Mouse (Mus musculus) cerebellum, postnatal 25 days (tissue): Measurements from ENCODE around the gene Gm3594.
"Not testable (repeated sequence)": the region's sequence is repeated elsewhere in the genome, so short reads cannot be mapped to it uniquely, and the experiment has no call there.

Experiments
- DNase-seq, 2 experiments: peaks; one replicate each; pipeline ENCODE4 v3.0.0; 2021; ENCODE audit warnings: mixed read lengths in 2 of 2

The Gm3594 gene

GRCm38 (mm10) chr14:6444511-6444910 lies at the start of gene Gm3594:
TSS of gene Gm3594 (minus strand) at chr14:6444611.
- not testable (repeated sequence) for DNase-seq

GRCm38 (mm10) chr14:6486331-6486730 lies 41.9 kb upstream of the Gm3594 start:
- DNase-seq = peak in 1 of 2 experiments; percentile 10

GRCm38 (mm10) chr14:6485541-6485940 lies 41.1 kb upstream of the Gm3594 start:
- DNase-seq = not testable (repeated sequence)

GRCm38 (mm10) chr14:6482126-6482525 lies 37.7 kb upstream of the Gm3594 start:
- DNase-seq = not testable (repeated sequence)

DNA sequence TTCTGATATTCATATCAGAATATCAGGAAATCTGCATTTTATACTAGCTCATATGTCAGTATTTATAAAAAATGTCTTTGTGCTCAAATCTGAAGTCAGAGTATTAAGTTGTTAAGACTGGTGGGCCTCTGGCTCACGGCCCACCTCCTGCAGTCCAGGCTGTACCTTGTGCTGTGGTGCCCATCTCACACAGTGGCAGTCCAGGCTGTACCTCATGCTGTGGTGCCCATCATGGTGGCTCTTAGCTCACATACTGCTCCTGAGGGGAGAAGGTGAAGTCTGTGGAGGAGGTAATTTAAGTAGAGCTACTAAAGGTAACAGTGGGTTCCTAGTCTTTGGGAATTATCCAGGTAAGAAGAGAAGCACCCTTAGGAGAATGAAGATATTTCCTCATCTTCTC lies 27.4 kb upstream of the Gm3594 start:
- not testable (repeated sequence) for DNase-seq

- DNase-seq = not testable (repeated sequence)
Observed at GRCm38 (mm10) chr14:6440774-6441173, 3.6 kb downstream of the Gm3594 start.

DNA sequence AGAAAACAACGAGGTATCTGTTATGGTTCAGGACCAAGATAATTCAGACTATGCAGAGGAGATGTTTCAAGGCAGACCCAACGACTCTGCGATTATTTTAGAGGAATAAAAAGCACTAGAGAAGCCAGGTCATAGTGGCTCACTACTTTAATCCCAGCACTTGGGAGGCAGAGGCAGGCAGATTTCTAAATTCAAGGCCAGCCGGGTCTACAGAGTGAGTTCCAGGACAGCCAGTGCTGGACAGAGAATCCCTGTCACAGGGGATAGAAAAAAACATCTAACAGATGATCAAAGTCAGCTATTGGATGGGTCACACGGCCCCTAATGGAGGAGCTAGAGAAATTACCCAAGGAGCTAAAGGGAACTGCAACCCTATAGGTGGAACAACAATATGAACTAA lies 4.2 kb downstream of the Gm3594 start:
- peak; percentile 1 to 5 for DNase-seq

GRCm38 (mm10) chr14:6426766-6427165 lies 17.6 kb downstream of the Gm3594 start:
- peak; percentile 4 to 29 for DNase-seq

DNA sequence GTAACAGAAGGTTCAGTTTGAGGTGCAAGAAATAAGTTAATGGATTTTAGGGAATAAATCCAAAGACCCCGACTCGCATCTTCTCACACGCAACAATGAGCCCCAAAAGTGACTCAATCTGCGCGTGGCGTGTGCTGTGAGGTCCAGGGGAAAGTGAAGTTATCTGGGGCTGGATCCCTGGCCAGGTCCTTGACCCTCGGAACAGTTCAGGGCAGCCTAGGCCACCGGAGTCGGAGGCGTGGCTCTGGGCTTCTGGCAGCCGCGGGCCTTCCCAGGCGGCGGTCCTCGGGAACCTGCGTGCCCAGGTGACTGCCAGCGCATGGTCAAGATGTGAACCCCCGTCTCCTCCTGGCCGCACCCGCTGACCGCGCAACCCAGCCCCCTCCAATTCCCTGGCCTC lies 18.1 kb downstream of the Gm3594 start:
- DNase-seq = peak in 1 of 2 experiments; percentile 0

DNA sequence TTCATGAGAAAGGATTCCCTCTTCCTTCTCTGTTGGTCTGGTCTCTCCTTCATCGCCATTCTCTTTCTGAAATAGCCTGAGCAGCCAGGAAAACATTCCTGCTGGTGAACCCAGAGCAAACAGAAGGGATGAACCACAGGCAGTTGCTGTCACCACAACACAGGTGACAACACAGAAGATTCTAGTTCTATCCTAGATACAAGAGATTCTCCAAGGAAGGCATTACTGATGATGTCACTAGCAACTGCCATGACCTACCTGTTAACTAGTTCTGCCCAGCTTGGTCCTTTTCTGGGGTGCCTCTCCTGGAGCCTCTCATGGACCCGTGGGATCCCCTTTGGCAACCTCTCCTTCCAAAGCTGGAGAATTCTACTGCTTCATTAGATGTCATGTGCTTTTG lies 32.0 kb downstream of the Gm3594 start, which contains the start of gene Gm3591:
Gm3591 (minus strand) TSS at position 101 of the 400 bp plus-strand sequence.
- DNase-seq = not testable (repeated sequence)

- DNase-seq = not testable (repeated sequence)
Observed at GRCm38 (mm10) chr14:6390219-6390618, 54.2 kb downstream of the Gm3594 start, which contains the start of gene Gm16440. TSS of gene Gm16440 (minus strand) at chr14:6390319.
